Mouse (Mus musculus) spleen, embryonic (tissue): ENCODE measurements around the gene Olfr1320.
"Not testable (repeated sequence)": the region's sequence is repeated elsewhere in the genome, so short reads cannot be mapped to it uniquely, and the experiment has no call there.

Experiments
- CTCF ChIA-PET: fragments of 350-600 bp; sonication (Branson Sonifier 250); formaldehyde crosslinking; loops from one replicate; lab custom pipeline; 2022; lab: Charles Lee

Olfr1320 gene

GRCm38 (mm10) chrX:49672033-49672432 lies at the start of gene Olfr1320:
Olfr1320 (plus strand) TSS chrX:49672333.
- CTCF ChIA-PET, result no interaction called here

GRCm38 (mm10) chrX:49627566-49627965 lies 44.6 kb upstream of the Olfr1320 start:
- CTCF ChIA-PET, result no interaction called here

- CTCF ChIA-PET, result no interaction called here
These were observed 40.9 kb upstream of the Olfr1320 start for GRCm38 (mm10) chrX:49631195-49631594.

GRCm38 (mm10) chrX:49660781-49661180 lies 11.4 kb upstream of the Olfr1320 start:
- CTCF ChIA-PET, result not testable (repeated sequence)
